Mouse (Mus musculus) kidney, embryonic 14.5 days (tissue): Measurements from ENCODE around the gene Gm49325. TPM values are rescaled to one million over a fixed set of nuclear protein-coding genes. Genes with fewer than 3 reads are reported as not detected.

Experiments
- ATAC-seq: fragments of 200-750 bp; cut with Nextera tagmentation; 2 replicates; pipeline ENCODE4 v1.8.0; 2017; ENCODE audit warnings: moderate number of reproducible peaks, mild to moderate bottlenecking, moderate TSS enrichment, moderate library complexity; ENCODE audit not compliant: low FRiP score, low TSS enrichment
- H3K27ac ChIP-seq: fragments of 300-500 bp; sonication (generic); 2 replicates; pipeline ENCODE4 v1.5.1; 2014; ENCODE audit warnings: low read depth, mild to moderate bottlenecking, low read length, moderate library complexity, mixed read lengths
- H3K27me3 ChIP-seq: fragments of 300-500 bp; sonication (generic); 2 replicates; pipeline ENCODE4 v1.6.1; 2014; ENCODE audit warnings: mild to moderate bottlenecking, low read length; ENCODE audit not compliant: control insufficient read depth, insufficient read depth
- H3K36me3 ChIP-seq: fragments of 300-500 bp; sonication (generic); 2 replicates; pipeline ENCODE4 v1.6.1; 2014; ENCODE audit warnings: low read length, mixed read lengths; ENCODE audit not compliant: control insufficient read depth, insufficient read depth
- H3K4me1 ChIP-seq: fragments of 300-500 bp; sonication (generic); 2 replicates; pipeline ENCODE4 v1.6.1; 2014; ENCODE audit warnings: low read length, mixed read lengths; ENCODE audit not compliant: control insufficient read depth, insufficient read depth
- H3K4me2 ChIP-seq: fragments of 300-500 bp; sonication (generic); replicated peaks from 2 replicates; pipeline ENCODE4 v1.6.1; 2014; ENCODE audit warnings: low read depth, mild to moderate bottlenecking, low read length
- H3K4me3 ChIP-seq: fragments of 300-500 bp; sonication (generic); 2 replicates; pipeline ENCODE4 v1.5.1; 2014; ENCODE audit warnings: mild to moderate bottlenecking, low read length
- H3K9ac ChIP-seq: fragments of 300-500 bp; sonication (generic); 2 replicates; pipeline ENCODE4 v1.6.1; 2014; ENCODE audit warnings: low read depth, mild to moderate bottlenecking, low read length, moderate library complexity
- H3K9me3 ChIP-seq: fragments of 300-500 bp; sonication (generic); 2 replicates; pipeline ENCODE4 v1.6.1; 2016; ENCODE audit warnings: low read length; ENCODE audit not compliant: control insufficient read depth
- WGBS: fragments of 180-500 bp; shearing (Covaris S2); extraction: QIAGEN DNeasy Blood & Tissue Kit; methylation state at CpG from one replicate; pipeline ENCODE4 v1.1.7; 2014; 5-methylcytosine and 5-hydroxymethylcytosine counted together
- polyA plus RNA-seq: library from polyadenylated mRNA; unstranded; fragments of >200 nt; fragmentation: Nextera tagmentation; extraction: Ambion mirVana; gene quantifications from 2 replicates; pipeline ENCODE4 v1.2.1, GENCODE M21; 2014

The Gm49325 gene
- polyA plus RNA-seq, 1 experiment from 2014 or later = 1.2 TPM

DNA sequence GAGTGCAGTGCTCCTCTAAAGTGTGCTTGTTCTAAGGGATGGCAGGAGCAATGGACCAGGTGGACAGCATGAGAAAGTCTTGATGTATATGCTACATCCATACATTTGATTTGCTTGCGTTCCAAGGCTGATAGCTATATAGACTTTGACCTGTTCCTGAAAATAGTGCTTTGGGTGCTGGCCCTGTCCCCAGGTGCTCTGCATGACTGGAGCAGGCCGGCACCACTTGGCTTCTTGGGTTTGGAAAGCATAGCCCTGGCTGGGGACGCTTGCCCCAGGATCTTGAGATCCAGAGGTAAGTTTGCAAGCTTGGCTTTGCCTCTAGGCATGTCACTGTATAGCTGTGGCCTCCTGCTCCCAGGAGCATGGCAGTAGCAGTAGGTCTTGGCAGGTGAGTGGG, 19.4 kb upstream of the Gm49325 start:
- H3K4me1 ChIP-seq = peaks cover 12% of the 10 kb centered on the region; the same call in 1 of the 2 replicates
- 90% methylated on average over 3 of the region's 3 CpGs for WGBS
- H3K27ac ChIP-seq = no peak overlapping the region
- no peak overlapping the region for H3K4me2 ChIP-seq
- H3K4me3 ChIP-seq = no peak overlapping the region
- ATAC-seq = no peak
- no peaks in the 10 kb centered on the region for H3K9me3 ChIP-seq
- H3K27me3 ChIP-seq = no peaks in the 10 kb centered on the region
- H3K36me3 ChIP-seq = peaks cover 34% of the 10 kb centered on the region
- H3K9ac ChIP-seq = no peak overlapping the region

DNA sequence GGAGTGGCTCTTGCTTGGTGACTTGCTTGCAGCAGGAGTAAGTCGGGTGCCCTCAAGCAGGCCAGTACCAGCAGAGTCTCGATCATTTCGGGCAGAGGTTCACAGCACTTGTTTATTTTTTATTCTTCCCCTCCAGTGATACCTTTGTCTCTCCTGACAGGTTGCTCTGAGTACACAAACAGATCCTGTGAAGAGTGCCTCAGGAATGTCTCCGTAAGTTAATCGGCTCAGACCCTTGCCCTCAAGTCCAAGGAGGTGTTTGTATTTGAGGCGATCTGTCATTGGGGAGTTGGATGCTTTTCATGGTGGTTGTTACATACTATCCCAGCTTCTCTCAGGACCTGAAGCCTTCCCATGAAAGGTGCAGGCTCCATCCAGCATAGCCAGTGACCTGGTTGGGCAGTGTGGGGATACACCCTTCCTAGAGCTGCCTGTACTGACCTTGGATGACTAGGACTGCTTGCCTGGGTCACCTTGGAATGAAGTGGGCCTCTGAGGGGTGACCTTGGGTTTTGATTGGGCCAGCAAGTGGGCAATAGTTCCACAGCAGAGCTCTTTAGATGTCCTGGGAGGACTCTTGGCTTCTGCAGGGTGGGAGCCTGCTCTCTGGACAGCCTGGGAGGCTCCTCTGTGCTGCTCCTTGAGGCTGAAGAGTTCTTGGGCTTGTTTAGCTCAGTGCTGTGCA, 18.8 kb upstream of the Gm49325 start:
- H3K4me2 ChIP-seq = no peak overlapping the region
- H3K4me1 ChIP-seq = peaks cover 12% of the 10 kb centered on the region; the same call in 1 of the 2 replicates
- no peak overlapping the region for H3K9ac ChIP-seq
- H3K36me3 ChIP-seq = peaks cover 38% of the 10 kb centered on the region
- ATAC-seq = no peak
- H3K4me3 ChIP-seq = no peak overlapping the region
- no peaks in the 10 kb centered on the region for H3K27me3 ChIP-seq
- no peaks in the 10 kb centered on the region for H3K9me3 ChIP-seq
- H3K27ac ChIP-seq = no peak overlapping the region
- WGBS = 90% methylated on average over 6 of the region's 6 CpGs

DNA sequence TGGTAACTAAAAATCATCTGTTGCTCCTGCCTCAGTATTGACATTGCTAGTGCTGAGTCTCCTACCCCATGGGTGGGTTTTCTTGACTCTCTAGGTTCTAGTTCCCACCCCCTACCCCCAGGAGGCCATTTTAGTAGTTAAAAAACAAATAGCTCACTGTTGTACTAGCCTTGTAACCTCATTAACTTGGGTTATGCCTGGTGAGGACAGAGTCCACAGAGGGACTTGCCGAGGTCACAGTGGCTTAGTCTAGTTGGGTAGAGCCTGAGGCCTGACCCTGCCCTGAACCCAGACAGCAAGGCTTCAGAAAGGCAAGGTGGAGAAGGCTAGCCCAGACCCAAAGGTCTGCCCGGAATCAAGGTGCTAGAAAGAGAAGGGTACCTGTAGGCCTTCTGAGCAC, 18.0 kb upstream of the Gm49325 start:
- Histone ChIP-seq H3K4me2 (no peak overlapping the region), H3K9me3 (no peaks in the 10 kb centered on the region), H3K27ac (no peak overlapping the region), H3K4me1 (peaks cover 7% of the 10 kb centered on the region; the same call in 1 of the 2 replicates), H3K4me3 (no peak overlapping the region), H3K36me3 (peaks cover 46% of the 10 kb centered on the region), H3K27me3 (no peaks in the 10 kb centered on the region), H3K9ac (no peak overlapping the region)
- WGBS = 92% methylated on average over 2 of the region's 2 CpGs
- no peak for ATAC-seq

DNA sequence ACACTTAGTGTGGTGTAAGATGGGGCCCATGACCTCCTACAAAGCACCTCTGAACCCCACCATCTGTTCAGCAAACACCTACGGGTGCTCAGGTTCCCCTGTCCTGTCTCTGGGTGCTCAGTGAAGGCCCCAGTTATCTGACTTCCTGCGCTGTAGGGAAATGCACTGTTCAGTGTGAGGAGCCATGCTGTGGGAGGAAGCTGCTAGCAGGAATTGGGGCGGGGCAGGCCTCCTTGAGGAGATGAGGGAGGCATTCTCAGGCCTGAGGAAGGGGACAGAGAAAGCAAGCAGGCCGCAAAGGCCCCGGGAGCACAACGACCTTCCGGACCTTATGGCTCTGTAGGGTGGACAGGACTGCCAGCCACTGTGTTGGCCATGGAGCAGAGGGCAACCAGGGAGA, 16.9 kb upstream of the Gm49325 start:
- Histone ChIP-seq H3K27me3 (no peaks in the 10 kb centered on the region), H3K4me3 (no peak overlapping the region), H3K9ac (no peak overlapping the region), H3K9me3 (no peaks in the 10 kb centered on the region), H3K4me1 (peaks cover 4% of the 10 kb centered on the region; the same call in 1 of the 2 replicates), H3K27ac (no peak overlapping the region; the same call in 1 of the 2 replicates), H3K4me2 (no peak overlapping the region), H3K36me3 (peaks cover 57% of the 10 kb centered on the region)
- WGBS = 67% methylated on average over 7 of the region's 7 CpGs
- ATAC-seq = no peak

DNA sequence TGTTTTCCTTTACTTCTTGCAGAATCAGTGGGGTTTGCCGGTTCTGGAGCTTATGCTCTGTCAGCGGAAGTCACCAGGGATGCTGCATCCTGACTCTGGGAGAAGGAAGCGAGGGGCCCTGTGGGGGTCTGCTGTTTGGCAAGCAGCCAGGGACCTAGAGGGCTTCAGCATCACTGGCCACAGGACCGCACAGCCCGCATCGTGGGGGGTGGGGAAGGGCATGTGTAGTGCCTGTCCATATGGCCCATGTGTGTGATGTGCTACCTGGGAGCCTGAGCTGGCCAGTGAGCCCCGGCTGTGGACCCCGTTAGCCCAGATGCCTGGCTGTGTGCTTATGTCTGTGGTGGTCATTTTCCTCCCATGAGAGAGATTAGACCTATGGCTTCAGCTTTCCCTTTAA, 16.2 kb upstream of the Gm49325 start:
- Histone ChIP-seq H3K27me3 (no peaks in the 10 kb centered on the region), H3K4me3 (no peak overlapping the region), H3K4me2 (no peak overlapping the region), H3K4me1 (peaks cover 4% of the 10 kb centered on the region; the same call in 1 of the 2 replicates), H3K9ac (no peak overlapping the region), H3K9me3 (no peaks in the 10 kb centered on the region), H3K36me3 (peaks cover 64% of the 10 kb centered on the region), H3K27ac (no peak overlapping the region)
- ATAC-seq = peak; percentile 33; the same call in 1 of the 2 replicates
- WGBS = 78% methylated on average over 8 of the region's 8 CpGs

DNA sequence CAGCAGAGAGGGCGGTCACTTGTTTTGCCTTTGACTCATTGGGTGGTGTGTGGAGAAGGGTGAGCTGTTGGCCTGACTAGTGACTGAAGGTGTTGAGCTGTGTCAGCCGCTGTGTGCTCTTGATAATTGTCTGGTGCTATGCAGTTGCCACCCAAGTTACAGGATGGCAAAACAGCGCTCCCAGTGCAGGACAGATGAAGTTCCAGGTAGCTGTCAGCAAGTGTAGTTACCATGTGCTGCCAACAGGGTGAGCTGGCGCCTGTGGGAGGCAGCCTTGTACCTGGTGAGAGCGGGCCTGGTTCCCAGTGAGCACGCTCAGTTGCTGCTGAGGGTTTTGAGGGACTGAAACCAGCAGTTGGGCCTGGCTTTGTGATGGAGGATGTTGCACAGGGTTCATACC, 15.2 kb upstream of the Gm49325 start:
- Histone ChIP-seq H3K36me3 (peaks cover 73% of the 10 kb centered on the region), H3K9me3 (no peaks in the 10 kb centered on the region), H3K9ac (no peak overlapping the region), H3K4me1 (peaks cover 4% of the 10 kb centered on the region; the same call in 1 of the 2 replicates), H3K4me3 (no peak overlapping the region), H3K27me3 (no peaks in the 10 kb centered on the region), H3K4me2 (no peak overlapping the region), H3K27ac (no peak overlapping the region; the same call in 1 of the 2 replicates)
- WGBS = 47% methylated on average over 6 of the region's 6 CpGs
- peak; percentile 45 for ATAC-seq

DNA sequence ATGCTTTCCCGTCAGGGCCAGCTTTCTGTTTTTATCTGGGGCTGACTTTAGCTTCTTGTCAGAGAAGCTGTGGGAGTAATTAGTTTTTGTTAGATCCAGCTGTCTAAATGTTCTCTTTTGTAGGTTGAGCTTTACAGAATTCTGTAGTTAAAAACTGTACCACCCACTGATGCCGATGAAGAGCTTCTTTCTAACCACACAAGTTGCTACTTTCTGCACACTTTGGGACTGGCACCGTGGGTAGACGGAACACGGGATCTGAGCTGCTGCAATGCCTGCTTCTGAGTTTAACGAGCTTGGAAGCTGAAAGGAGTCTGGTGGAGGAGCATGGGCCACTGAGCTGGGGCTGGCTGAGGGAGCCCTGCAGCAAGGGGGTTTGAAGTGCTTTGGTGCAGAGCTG, 14.5 kb upstream of the Gm49325 start:
- H3K27ac ChIP-seq = no peak overlapping the region
- WGBS = 65% methylated on average over 6 of the region's 6 CpGs
- ATAC-seq = no peak

DNA sequence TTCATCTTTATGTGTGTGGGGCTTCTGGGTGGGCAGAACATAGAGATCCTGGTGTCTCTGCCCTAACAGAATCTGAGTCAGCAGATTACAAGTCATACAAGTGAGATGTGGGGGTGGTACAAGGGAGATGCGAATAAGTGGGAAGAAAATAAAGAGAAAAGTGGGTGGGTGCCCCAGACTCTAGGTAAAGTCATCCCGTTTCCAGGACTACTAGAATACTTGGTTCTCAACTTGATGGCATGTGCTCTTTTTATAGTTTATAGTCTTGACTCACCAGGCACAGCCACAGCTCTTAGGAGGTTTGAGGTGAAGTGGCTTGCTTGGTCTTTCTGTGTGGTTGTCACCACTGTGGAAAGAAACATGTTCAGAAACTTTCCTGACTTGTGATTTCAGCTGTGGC, 9.9 kb upstream of the Gm49325 start:
- Histone ChIP-seq H3K4me2 (no peak overlapping the region), H3K9me3 (no peaks in the 10 kb centered on the region), H3K36me3 (peaks cover 70% of the 10 kb centered on the region), H3K4me1 (no peaks in the 10 kb centered on the region), H3K9ac (no peak overlapping the region), H3K27ac (no peak overlapping the region), H3K27me3 (no peaks in the 10 kb centered on the region), H3K4me3 (no peak overlapping the region)
- WGBS = 92% methylated on average over 2 of the region's 2 CpGs
- ATAC-seq = no peak

More for the DNA sequence above, 14.5 kb upstream of the Gm49325 start:
- peaks cover 71% of the 10 kb centered on the region for H3K36me3 ChIP-seq
- no peak overlapping the region for H3K4me2 ChIP-seq
- H3K27me3 ChIP-seq = no peaks in the 10 kb centered on the region
- no peak overlapping the region for H3K9ac ChIP-seq
- H3K4me3 ChIP-seq = no peak overlapping the region
- peaks cover 4% of the 10 kb centered on the region; the same call in 1 of the 2 replicates for H3K4me1 ChIP-seq
- H3K9me3 ChIP-seq = no peaks in the 10 kb centered on the region

DNA sequence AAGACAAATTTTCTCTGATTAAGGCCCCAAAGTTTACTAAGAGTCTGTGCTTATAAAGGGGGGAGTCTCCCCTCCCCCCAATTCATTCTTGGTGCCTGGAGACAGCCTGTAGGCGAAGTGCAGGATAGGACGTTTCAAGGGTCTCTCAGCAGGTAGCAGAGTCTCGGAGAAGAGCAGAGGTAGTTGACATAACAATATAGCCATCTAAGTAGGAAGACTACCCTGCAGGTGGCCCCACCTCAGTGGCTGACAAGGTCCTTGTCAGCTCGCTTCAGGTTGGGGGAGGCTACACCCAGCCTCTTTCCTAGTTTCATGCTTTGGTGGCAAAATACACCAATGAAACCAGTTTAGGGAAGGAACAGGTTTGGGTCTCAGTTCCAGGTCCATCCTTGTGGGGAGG, 3.0 kb upstream of the Gm49325 start:
- Histone ChIP-seq H3K4me3 (no peak overlapping the region), H3K4me1 (peaks cover 8% of the 10 kb centered on the region; the same call in 1 of the 2 replicates), H3K4me2 (no peak overlapping the region), H3K9me3 (no peaks in the 10 kb centered on the region), H3K36me3 (peaks cover 13% of the 10 kb centered on the region), H3K27me3 (no peaks in the 10 kb centered on the region), H3K27ac (no peak overlapping the region), H3K9ac (no peak overlapping the region)
- 60% methylated on average over 4 of the region's 4 CpGs for WGBS
- no peak for ATAC-seq
